Mouse (Mus musculus): ENCODE measurements at regions not wholly inside any gene's neighbourhood (a gene's known extent, or its start where the extent isn't known, plus 50 kb on each side); places are given as distances from the start of the nearest gene placed in this dataset.

DNA sequence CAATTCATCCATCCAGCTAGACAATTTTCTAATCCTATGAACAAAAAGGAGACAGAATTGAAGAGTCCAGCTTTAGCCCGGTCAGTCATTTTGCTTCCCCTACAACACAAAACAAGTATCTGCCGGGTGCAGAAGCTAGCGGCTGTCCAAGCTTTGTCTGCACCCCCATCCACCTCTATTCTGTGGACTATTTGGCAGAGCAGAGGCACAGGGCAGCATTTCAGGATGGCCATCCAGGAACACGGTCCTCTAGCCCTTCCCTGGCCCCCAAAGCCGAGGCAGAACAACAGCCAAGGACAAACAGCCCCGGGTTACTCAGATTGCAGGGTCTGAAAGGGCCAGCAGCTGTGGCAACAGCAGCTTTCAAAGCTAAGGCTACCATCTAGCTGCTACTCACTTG is 358.6 kb downstream of the Sec23a start:
- no peak for DNase-seq (ENCODE audit: low spot score)
- Histone ChIP-seq H3K4me2 (no peak overlapping the region), H3K27ac (ENCODE audit: low read depth, low read length) (no peak overlapping the region), H3K4me3 (ENCODE audit: low read depth, low read length) (no peak overlapping the region), H3K36me3 (ENCODE audit: control insufficient read depth, insufficient read depth, low read length) (no peaks in the 10 kb centered on the region), H3K27me3 (replicated peaks; ENCODE audit: control insufficient read depth, insufficient read depth, low read length) (no peaks in the 10 kb centered on the region), H3K9me3 (ENCODE audit: control insufficient read depth, low read length) (no peaks in the 10 kb centered on the region), H3K4me1 (replicated peaks; ENCODE audit: control insufficient read depth, insufficient read depth, low read length) (no peaks in the 10 kb centered on the region), H3K9ac (ENCODE audit: low read depth, low read length) (no peak overlapping the region)
- no peak for ATAC-seq (replicated peaks; ENCODE audit: low FRiP score)
- 75% methylated on average over 6 of the region's 6 CpGs for WGBS

GRCm38 (mm10) chr12:58652701-58653100 is 359.1 kb downstream of the Sec23a start:
- H3K27me3 ChIP-seq (replicated peaks; ENCODE audit: control insufficient read depth, insufficient read depth, low read length) = no peaks in the 10 kb centered on the region
- no peak overlapping the region for H3K9ac ChIP-seq (ENCODE audit: low read depth, low read length)
- no peaks in the 10 kb centered on the region for H3K9me3 ChIP-seq (ENCODE audit: control insufficient read depth, low read length)
- no peak overlapping the region for H3K27ac ChIP-seq (ENCODE audit: low read depth, low read length)
- H3K36me3 ChIP-seq (ENCODE audit: control insufficient read depth, insufficient read depth, low read length) = no peaks in the 10 kb centered on the region
- ATAC-seq (replicated peaks; ENCODE audit: low FRiP score) (no peak), DNase-seq (ENCODE audit: low spot score) (no peak)
- H3K4me2 ChIP-seq = no peak overlapping the region
- H3K4me1 ChIP-seq (replicated peaks; ENCODE audit: control insufficient read depth, insufficient read depth, low read length) = no peaks in the 10 kb centered on the region
- H3K4me3 ChIP-seq (ENCODE audit: low read depth, low read length) = no peak overlapping the region
- 93% methylated on average over 4 of the region's 4 CpGs for WGBS

DNA sequence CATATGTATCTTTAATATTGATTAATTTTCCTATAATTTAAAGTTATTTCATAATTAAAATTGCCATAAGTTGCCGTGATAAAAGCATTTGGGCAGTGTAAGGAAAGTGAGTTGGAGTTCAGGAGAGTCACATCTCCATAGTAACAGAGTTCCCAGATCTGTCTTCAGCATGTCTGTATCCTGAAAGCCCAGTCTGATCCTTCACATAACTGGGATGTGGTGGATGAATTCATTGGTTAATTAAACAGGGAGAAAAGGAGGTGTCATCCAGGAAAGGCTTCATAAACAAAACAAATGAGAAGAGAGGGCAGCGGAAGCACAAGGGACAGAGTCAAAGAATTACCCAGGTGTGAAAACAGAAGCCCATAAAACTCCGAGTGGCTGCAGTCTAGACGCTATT is 363.5 kb downstream of the Sec23a start:
- no peaks in the 10 kb centered on the region for H3K36me3 ChIP-seq (ENCODE audit: control insufficient read depth, insufficient read depth, low read length)
- no peaks in the 10 kb centered on the region for H3K4me1 ChIP-seq (replicated peaks; ENCODE audit: control insufficient read depth, insufficient read depth, low read length)
- no peak overlapping the region for H3K9ac ChIP-seq (ENCODE audit: low read depth, low read length)
- 49% methylated on average over 4 of the region's 4 CpGs for WGBS
- ATAC-seq (replicated peaks; ENCODE audit: low FRiP score) (no peak), DNase-seq (ENCODE audit: low spot score) (no peak)
- no peaks in the 10 kb centered on the region for H3K27me3 ChIP-seq (replicated peaks; ENCODE audit: control insufficient read depth, insufficient read depth, low read length)
- H3K4me2 ChIP-seq = no peak overlapping the region
- no peak overlapping the region for H3K4me3 ChIP-seq (ENCODE audit: low read depth, low read length)
- H3K27ac ChIP-seq (ENCODE audit: low read depth, low read length) = no peak overlapping the region
- H3K9me3 ChIP-seq (ENCODE audit: control insufficient read depth, low read length) = no peaks in the 10 kb centered on the region

DNA sequence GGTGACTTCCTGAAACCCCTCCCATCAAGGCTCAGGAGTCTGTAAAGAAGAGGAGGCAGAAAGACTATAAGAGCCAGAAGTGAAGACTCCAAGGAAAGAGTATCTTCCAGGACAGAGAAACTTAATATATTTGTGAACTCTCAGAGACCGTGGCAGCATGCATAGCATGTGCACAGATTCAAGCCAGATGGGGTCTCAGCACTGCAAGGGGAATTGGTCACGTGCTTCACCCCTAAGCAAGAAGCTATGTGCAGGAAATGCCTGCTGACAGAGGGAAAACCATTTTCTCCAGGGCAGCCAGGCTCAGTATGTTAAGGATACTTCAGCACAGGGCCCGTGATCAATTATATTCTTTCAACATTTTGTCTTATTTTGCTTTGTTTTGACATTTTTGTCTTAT is 368.0 kb downstream of the Sec23a start:
- H3K9ac ChIP-seq (ENCODE audit: low read depth, low read length) = no peak overlapping the region
- H3K27me3 ChIP-seq (replicated peaks; ENCODE audit: control insufficient read depth, insufficient read depth, low read length) = no peaks in the 10 kb centered on the region
- H3K27ac ChIP-seq (ENCODE audit: low read depth, low read length) = no peak overlapping the region
- no peak for ATAC-seq (replicated peaks; ENCODE audit: low FRiP score)
- no peaks in the 10 kb centered on the region for H3K4me1 ChIP-seq (replicated peaks; ENCODE audit: control insufficient read depth, insufficient read depth, low read length)
- DNase-seq (ENCODE audit: low spot score) = no peak
- no peaks in the 10 kb centered on the region for H3K36me3 ChIP-seq (ENCODE audit: control insufficient read depth, insufficient read depth, low read length)
- no peaks in the 10 kb centered on the region for H3K9me3 ChIP-seq (ENCODE audit: control insufficient read depth, low read length)
- 70% methylated on average over 3 of the region's 3 CpGs for WGBS
- no peak overlapping the region for H3K4me3 ChIP-seq (ENCODE audit: low read depth, low read length)
- H3K4me2 ChIP-seq = no peak overlapping the region

DNA sequence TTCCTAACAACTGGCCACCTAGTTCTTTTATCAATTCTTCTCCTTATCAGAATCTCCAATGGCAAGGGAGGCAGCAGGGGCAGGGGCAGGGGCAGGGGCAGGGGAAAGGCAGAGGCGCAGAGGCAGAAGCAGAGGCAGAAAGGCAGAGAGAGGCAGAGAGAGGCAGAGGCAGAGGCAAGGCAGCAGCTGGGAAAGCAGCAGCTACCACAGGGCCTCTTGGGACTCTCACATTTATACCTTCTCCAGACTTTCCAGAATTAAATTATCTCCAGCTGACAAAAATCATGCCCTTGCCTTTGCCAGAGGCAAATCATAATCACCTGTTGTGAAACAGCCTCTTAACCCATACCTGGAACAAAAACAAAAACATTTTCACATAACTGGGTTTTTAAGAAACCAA is 370.4 kb upstream of the Clec14a start:
- WGBS = 57% methylated on average over 1 of the region's 1 CpGs
- Histone ChIP-seq H3K9me3 (ENCODE audit: control insufficient read depth, low read length) (no peaks in the 10 kb centered on the region), H3K4me3 (ENCODE audit: low read depth, low read length) (no peak overlapping the region), H3K4me2 (no peak overlapping the region), H3K36me3 (ENCODE audit: control insufficient read depth, insufficient read depth, low read length) (no peaks in the 10 kb centered on the region), H3K4me1 (replicated peaks; ENCODE audit: control insufficient read depth, insufficient read depth, low read length) (no peaks in the 10 kb centered on the region), H3K9ac (ENCODE audit: low read depth, low read length) (no peak overlapping the region), H3K27ac (ENCODE audit: low read depth, low read length) (no peak overlapping the region), H3K27me3 (replicated peaks; ENCODE audit: control insufficient read depth, insufficient read depth, low read length) (no peaks in the 10 kb centered on the region)
- no peak for DNase-seq (ENCODE audit: low spot score)
- ATAC-seq (replicated peaks; ENCODE audit: low FRiP score) = no peak

DNA sequence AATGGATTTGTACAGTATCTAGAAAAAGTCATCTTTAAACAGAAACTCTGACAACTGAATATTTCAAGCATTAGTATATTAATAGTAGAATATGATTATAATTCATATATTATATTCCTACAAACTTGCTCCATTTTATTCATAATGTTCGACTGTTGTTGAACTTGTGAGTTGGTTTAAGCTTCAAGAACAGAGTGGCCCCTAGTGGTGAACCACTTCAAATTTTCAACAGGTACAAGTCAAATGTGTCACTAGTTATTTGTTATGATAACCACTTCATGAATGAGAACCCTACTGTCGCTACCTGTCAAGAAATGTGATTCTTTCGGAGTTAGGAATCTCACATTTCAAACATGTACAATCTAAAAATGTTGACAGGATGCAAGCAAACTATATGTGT is 369.2 kb upstream of the Clec14a start:
- Histone ChIP-seq H3K27ac (ENCODE audit: low read depth, low read length) (no peak overlapping the region), H3K4me3 (ENCODE audit: low read depth, low read length) (no peak overlapping the region), H3K4me1 (replicated peaks; ENCODE audit: control insufficient read depth, insufficient read depth, low read length) (no peaks in the 10 kb centered on the region), H3K36me3 (ENCODE audit: control insufficient read depth, insufficient read depth, low read length) (no peaks in the 10 kb centered on the region), H3K4me2 (no peak overlapping the region), H3K9me3 (ENCODE audit: control insufficient read depth, low read length) (no peaks in the 10 kb centered on the region), H3K27me3 (replicated peaks; ENCODE audit: control insufficient read depth, insufficient read depth, low read length) (no peaks in the 10 kb centered on the region), H3K9ac (ENCODE audit: low read depth, low read length) (no peak overlapping the region)
- ATAC-seq (replicated peaks; ENCODE audit: low FRiP score) (no peak), DNase-seq (ENCODE audit: low spot score) (no peak)
- WGBS = 58% methylated on average over 3 of the region's 3 CpGs

DNA sequence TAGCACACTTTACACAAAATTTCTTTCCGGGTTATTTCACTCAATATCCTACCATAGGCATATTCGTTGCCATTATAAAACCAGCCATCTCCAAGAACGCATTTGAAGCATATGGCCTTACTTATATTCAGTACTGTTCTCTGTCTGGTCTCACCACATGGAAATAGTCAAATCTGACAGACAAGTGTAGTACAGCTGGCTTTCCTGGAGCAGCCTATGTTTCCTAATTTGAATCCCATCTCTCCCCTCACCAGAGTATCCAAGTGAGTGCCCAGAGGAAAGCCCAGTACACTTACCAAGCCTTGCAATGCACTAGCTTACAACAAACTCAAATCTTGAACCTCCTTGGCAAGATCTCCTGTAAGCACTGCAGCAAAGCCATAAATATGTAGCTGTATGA is 363.4 kb upstream of the Clec14a start:
- no peak overlapping the region for H3K4me2 ChIP-seq
- no peak overlapping the region for H3K27ac ChIP-seq (ENCODE audit: low read depth, low read length)
- H3K9ac ChIP-seq (ENCODE audit: low read depth, low read length) = no peak overlapping the region
- no peak for ATAC-seq (replicated peaks; ENCODE audit: low FRiP score)
- no peaks in the 10 kb centered on the region for H3K36me3 ChIP-seq (ENCODE audit: control insufficient read depth, insufficient read depth, low read length)
- H3K4me3 ChIP-seq (ENCODE audit: low read depth, low read length) = no peak overlapping the region
- no peaks in the 10 kb centered on the region for H3K9me3 ChIP-seq (ENCODE audit: control insufficient read depth, low read length)
- H3K27me3 ChIP-seq (replicated peaks; ENCODE audit: control insufficient read depth, insufficient read depth, low read length) = no peaks in the 10 kb centered on the region
- DNase-seq (ENCODE audit: low spot score) = no peak
- WGBS = 78% methylated on average over 3 of the region's 3 CpGs
- no peaks in the 10 kb centered on the region for H3K4me1 ChIP-seq (replicated peaks; ENCODE audit: control insufficient read depth, insufficient read depth, low read length)

- Histone ChIP-seq H3K4me2 (no peak overlapping the region), H3K27ac (ENCODE audit: low read depth, low read length) (no peak overlapping the region), H3K36me3 (ENCODE audit: control insufficient read depth, insufficient read depth, low read length) (no peaks in the 10 kb centered on the region), H3K9me3 (ENCODE audit: control insufficient read depth, low read length) (no peaks in the 10 kb centered on the region), H3K27me3 (replicated peaks; ENCODE audit: control insufficient read depth, insufficient read depth, low read length) (no peaks in the 10 kb centered on the region), H3K9ac (ENCODE audit: low read depth, low read length) (no peak overlapping the region), H3K4me3 (ENCODE audit: low read depth, low read length) (no peak overlapping the region), H3K4me1 (replicated peaks; ENCODE audit: control insufficient read depth, insufficient read depth, low read length) (no peaks in the 10 kb centered on the region)
- no peak for DNase-seq (ENCODE audit: low spot score)
- no peak for ATAC-seq (replicated peaks; ENCODE audit: low FRiP score)
- WGBS = 74% methylated on average over 5 of the region's 5 CpGs
These were observed 359.7 kb upstream of the Clec14a start for GRCm38 (mm10) chr12:58628817-58629216.

GRCm38 (mm10) chr12:58625144-58625543 is 356.1 kb upstream of the Clec14a start:
- 69% methylated on average over 2 of the region's 2 CpGs for WGBS
- ATAC-seq (replicated peaks; ENCODE audit: low FRiP score) = no peak
- Histone ChIP-seq H3K4me2 (no peak overlapping the region), H3K9me3 (ENCODE audit: control insufficient read depth, low read length) (no peaks in the 10 kb centered on the region), H3K9ac (ENCODE audit: low read depth, low read length) (no peak overlapping the region), H3K27ac (ENCODE audit: low read depth, low read length) (no peak overlapping the region), H3K27me3 (replicated peaks; ENCODE audit: control insufficient read depth, insufficient read depth, low read length) (no peaks in the 10 kb centered on the region), H3K4me1 (replicated peaks; ENCODE audit: control insufficient read depth, insufficient read depth, low read length) (no peaks in the 10 kb centered on the region), H3K4me3 (ENCODE audit: low read depth, low read length) (no peak overlapping the region), H3K36me3 (ENCODE audit: control insufficient read depth, insufficient read depth, low read length) (no peaks in the 10 kb centered on the region)
- DNase-seq (ENCODE audit: low spot score) = no peak
